15 mouse cellular contexts compared by ENCODE assay signal in the genomic region with DNA sequence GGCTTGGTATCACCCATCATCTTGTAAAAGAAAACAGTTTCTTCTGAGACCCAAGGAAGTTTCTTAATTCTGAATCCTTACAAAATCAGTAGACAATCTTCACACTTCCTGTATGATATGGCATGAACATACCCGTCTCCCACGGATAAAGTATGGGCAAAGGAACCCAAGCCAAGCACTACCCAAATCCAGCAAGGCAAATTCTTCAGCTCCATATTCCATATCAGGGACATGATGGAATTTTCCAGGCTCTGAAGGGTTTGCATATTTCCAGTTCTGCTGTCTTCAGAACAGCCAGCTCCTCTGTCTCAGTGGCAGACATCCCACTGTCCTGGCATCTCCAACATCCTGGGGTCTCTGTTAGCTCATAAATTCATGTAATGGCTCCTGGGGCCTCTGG. TPM values are rescaled to one million over a fixed set of nuclear protein-coding genes. Genes with fewer than 3 reads are reported as not detected.
DNase-seq lines count a peak whose midpoint lies in the region.
"Had no signal": no experiment of that assay in that cellular context is flagged by ENCODE, and none has a peak within 500 bp of the region (broad histone marks: within the 10 kb centered on the region; RNA-seq: fewer than 3 reads in every experiment).

No protein-coding gene starts in this region.

- DNase-seq in left cerebral cortex, adult 18-20 months (ENCODE audit: low spot score in 2 of 2) = peak; percentile 24 to 29
- DNase-seq in left cerebral cortex, adult 9 months (ENCODE audit: low spot score in 2 of 2) = no peak
- DNase-seq in right cerebral cortex, adult 18-20 months = peak; percentile 43
- no peak for DNase-seq in right cerebral cortex, postnatal 4 days
- peak; percentile 34 for DNase-seq in telencephalon, adult 2 months (ENCODE audit: low read depth, low spot score)
- DNase-seq in urinary bladder, postnatal 36 days (ENCODE audit: low spot score in 2 of 2) = no peak
- DNase-seq: adrenal gland, adult 2 months; adrenal gland, postnatal 10 days; adrenal gland, postnatal 25 days; cerebellum, adult 11-12 months; cerebellum, adult 2 months; cerebellum, adult 9-10 months; cerebellum, postnatal 10 days; cerebellum, postnatal 25 days had no signal

RNA-seq across cellular contexts. Expression of gene Tgm3, which starts 22.5 kb away (rescaled TPM):
- 1 to 10 TPM; 3.4 TPM for total RNA-seq in left cerebral cortex, adult 18-20 months (2021)
- total RNA-seq: MEL had no signal

Comparison
In these comparisons a context has a peak if more than half of its experiments do, and no peak if none do; other contexts are left out.
1. DNase-seq: peak in left cerebral cortex, adult 18-20 months (2 of 2), right cerebral cortex, adult 18-20 months (single experiment) and telencephalon, adult 2 months (single experiment); none in left cerebral cortex, adult 9 months (0 of 2), right cerebral cortex, postnatal 4 days (single experiment) and urinary bladder, postnatal 36 days (0 of 2).